Mouse (Mus musculus) heart, adult 2 months (tissue): Measurements from ENCODE around the gene Irf9.

Experiments used
- CTCF ChIP-seq: fragments of 200-600 bp; IDR thresholded peaks from 2 replicates; pipeline ENCODE4 v1.8.1; 2022; ENCODE audit warnings: antibody characterized with exemption, mild to moderate bottlenecking, moderate library complexity
- EP300 ChIP-seq: fragments of 200-500 bp; IDR thresholded peaks from 2 replicates; pipeline ENCODE4 v1.6.1; 2011; ENCODE audit warnings: low read depth, low read length, control low read depth; ENCODE audit not compliant: insufficient read depth
- POLR2A ChIP-seq: fragments of 200-500 bp; IDR thresholded peaks from 2 replicates; pipeline ENCODE4 v1.6.1; 2011; ENCODE audit warnings: mild to moderate bottlenecking, low read depth, low read length, control low read depth; ENCODE audit not compliant: insufficient read depth

DNA sequence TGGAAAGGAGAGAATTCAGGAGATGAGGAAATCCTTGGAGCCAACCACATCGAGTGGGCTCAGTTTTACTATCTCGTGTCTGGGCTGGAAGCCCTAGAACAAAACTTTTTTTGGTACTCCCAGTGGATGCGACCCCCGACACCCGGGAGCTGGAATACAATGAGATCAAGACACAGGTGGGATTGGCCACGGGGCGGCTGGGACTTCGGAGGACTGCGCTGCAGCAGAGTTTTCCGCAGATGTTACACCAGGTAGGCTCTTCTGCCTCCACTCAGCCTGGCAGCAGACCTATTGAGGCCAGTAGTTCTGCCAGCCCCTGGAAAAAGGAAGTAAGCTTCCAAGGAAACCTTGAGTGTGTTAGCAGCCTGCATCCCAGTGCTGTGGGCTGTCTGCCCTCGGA is 40.1 kb upstream of the Irf9 start:
- TF ChIP-seq POLR2A = no peak
- TF ChIP-seq EP300 = no peak
- TF ChIP-seq CTCF = no peak
